Mouse (Mus musculus): Measurements from ENCODE around the gene Hsp90ab1. TPM values are rescaled to one million over a fixed set of nuclear protein-coding genes. Genes with fewer than 3 reads are reported as not detected.

The Hsp90ab1 gene
- polyA plus RNA-seq, 1 experiment from 2014 or later: 1,606 TPM

DNA sequence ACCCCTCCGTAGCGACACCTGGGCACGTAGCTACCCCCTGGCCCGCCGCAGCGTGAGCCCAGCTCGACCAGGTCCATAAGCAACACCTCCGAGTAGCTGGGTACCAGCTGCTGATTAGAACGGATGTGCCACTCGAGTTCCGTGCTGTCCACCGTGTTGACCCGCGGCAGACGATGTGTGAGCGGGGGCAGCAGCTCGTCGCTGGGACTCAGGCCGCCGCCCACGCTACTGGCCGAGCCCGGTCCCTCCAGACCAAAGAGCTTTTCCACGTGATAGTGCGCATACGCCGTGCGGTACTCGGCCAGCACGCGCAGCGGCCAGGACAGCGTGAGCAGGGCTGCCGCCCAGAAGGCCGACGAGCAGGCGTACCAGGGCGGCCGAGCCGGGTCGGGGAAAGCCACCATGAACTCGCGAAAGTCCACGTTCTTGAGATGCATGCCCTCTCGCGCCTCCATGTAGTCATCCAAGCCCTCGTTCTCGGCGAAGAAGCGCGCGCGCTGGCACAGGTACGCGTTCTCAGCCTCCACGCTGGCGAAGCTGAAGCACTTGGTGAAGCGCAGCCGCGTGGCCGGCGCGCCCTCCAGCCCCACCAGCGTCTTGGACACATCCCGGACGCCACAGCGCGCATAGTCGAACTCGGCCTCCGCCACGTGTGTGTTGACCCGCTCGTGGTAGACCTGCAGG lies 27.7 kb downstream of the Hsp90ab1 start:
- H3K4me3 ChIP-seq: peak overlapping the region; percentile 21
- H3K9ac ChIP-seq: 0 out of 2 replicates have a peak overlapping the region, but pooled peaks have one; percentile 16
- no peak for ATAC-seq (ENCODE audit: insufficient number of reproducible peaks, insufficient read depth, low FRiP score, low TSS enrichment, low read depth)
- WGBS: 21% methylated on average over 74 of the region's 74 CpGs
- peaks cover 80% of the 10 kb centered on the region for H3K27me3 ChIP-seq
- H3K36me3 ChIP-seq: peaks cover 27% of the 10 kb centered on the region
- no peaks in the 10 kb centered on the region for H3K9me3 ChIP-seq
- H3K4me2 ChIP-seq: peak overlapping the region; percentile 40
- peaks cover 42% of the 10 kb centered on the region for H3K4me1 ChIP-seq
- H3K27ac ChIP-seq: no peak overlapping the region

DNA sequence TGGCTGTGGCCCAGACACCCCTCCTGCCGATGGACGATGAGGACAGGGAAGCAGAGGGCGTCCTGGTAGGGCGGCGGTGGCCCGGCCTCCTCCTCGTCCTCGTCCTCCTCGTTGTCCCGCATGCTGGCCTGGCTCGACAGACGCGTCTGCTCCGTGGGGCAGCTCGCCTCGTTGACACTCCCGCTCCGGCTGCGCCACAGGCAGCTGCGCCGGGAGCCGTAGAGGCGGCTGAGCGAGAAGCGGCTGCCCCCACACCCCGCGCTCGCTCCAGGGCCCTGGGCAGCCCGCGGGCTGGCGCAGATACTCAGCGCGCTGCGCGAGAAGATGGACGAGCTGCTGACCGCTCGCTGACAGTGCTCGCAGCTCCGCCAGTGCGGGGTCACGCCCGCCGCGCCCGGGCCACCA lies 28.2 kb downstream of the Hsp90ab1 start:
- H3K36me3 ChIP-seq: peaks cover 27% of the 10 kb centered on the region
- H3K9me3 ChIP-seq: no peaks in the 10 kb centered on the region
- H3K4me1 ChIP-seq: peaks cover 37% of the 10 kb centered on the region
- peaks cover 86% of the 10 kb centered on the region for H3K27me3 ChIP-seq
- 22% methylated on average over 46 of the region's 46 CpGs for WGBS
- 0 out of 2 replicates have a peak overlapping the region, but pooled peaks have one; percentile 40 for H3K9ac ChIP-seq
- no peak for ATAC-seq (ENCODE audit: insufficient number of reproducible peaks, insufficient read depth, low FRiP score, low TSS enrichment, low read depth)
- H3K4me2 ChIP-seq: peak overlapping the region; percentile 40
- no peak overlapping the region for H3K27ac ChIP-seq
- peak overlapping the region; percentile 21 for H3K4me3 ChIP-seq

DNA sequence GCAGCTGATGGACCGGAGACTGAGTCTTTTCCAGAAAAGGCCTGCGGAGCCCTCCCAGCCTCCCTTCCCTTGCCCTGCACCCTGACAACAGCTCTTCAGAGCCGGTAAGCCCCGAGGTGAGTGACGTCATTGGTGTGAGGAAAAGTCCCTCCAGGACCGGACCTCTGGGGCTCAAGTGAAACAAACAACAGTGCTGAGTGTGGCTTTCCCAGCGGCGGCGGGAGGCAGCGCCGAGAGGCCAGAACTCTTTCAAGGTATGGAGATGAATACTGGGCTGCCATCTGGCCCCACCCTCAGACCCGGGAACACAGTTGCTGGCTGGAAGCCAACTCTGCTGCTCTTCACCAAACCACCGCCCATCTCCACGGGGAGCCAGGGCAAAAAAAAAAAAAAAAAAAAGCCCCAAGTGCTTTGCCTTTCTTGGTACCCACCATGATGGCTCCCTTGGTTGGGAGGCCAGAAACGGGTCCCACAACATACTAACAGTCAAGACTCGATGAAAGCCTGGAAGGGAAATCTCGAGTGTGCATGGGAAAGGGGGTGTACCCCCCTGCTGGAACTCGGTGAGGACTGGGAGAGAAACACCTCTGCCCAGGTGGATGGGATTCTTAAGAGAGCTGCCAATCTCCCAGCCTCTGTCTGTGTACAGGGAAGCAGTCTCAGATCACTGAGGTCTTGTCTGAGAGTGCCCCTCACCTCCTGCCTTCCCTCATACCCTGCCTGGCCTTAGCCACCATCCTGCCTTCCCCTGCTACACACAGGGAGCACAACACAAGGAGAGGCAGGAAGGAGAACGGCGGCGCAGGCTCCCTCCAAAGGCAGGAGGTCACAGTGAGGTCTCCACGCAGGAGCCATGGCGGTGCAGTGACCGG lies 28.8 kb downstream of the Hsp90ab1 start:
- no peak for ATAC-seq (ENCODE audit: insufficient number of reproducible peaks, insufficient read depth, low FRiP score, low TSS enrichment, low read depth)
- peak overlapping the region; percentile 21; the same call in 1 of the 2 replicates for H3K4me3 ChIP-seq
- 15% methylated on average over 24 of the region's 24 CpGs for WGBS
- H3K27me3 ChIP-seq: peaks cover 92% of the 10 kb centered on the region
- H3K27ac ChIP-seq: no peak overlapping the region
- H3K4me2 ChIP-seq: 0 out of 2 replicates have a peak overlapping the region, but pooled peaks have one; percentile 40
- 0 out of 2 replicates have a peak overlapping the region, but pooled peaks have one; percentile 40 for H3K9ac ChIP-seq
- peaks cover 27% of the 10 kb centered on the region for H3K36me3 ChIP-seq
- H3K9me3 ChIP-seq: no peaks in the 10 kb centered on the region
- peaks cover 34% of the 10 kb centered on the region for H3K4me1 ChIP-seq

DNA sequence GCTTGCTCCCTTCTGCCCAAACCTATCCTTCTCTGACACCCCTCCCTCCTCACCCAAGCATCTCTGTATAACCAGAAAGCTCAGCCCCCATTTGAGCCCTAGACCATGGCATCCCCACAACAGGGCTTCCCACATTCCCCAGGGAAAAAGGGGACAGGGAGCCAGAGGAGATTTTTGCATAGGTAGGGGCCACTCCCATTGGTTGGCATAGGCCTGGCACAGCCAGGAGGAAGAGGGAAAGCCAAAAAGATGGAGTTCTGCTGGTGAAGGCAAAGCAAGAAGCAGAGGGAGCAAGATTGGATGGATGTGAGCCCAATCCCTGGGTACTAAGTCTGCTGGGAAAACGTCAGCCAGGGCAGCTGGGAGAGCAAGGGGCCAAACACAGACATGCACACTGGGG lies 30.0 kb downstream of the Hsp90ab1 start:
- Histone ChIP-seq H3K4me2 (no peak overlapping the region), H3K9ac (no peak overlapping the region), H3K27ac (no peak overlapping the region), H3K27me3 (peaks cover 96% of the 10 kb centered on the region), H3K4me3 (no peak overlapping the region), H3K9me3 (no peaks in the 10 kb centered on the region), H3K36me3 (peaks cover 27% of the 10 kb centered on the region), H3K4me1 (peaks cover 26% of the 10 kb centered on the region)
- ATAC-seq (ENCODE audit: insufficient number of reproducible peaks, insufficient read depth, low FRiP score, low TSS enrichment, low read depth): no peak
- 26% methylated on average over 1 of the region's 1 CpGs for WGBS

DNA sequence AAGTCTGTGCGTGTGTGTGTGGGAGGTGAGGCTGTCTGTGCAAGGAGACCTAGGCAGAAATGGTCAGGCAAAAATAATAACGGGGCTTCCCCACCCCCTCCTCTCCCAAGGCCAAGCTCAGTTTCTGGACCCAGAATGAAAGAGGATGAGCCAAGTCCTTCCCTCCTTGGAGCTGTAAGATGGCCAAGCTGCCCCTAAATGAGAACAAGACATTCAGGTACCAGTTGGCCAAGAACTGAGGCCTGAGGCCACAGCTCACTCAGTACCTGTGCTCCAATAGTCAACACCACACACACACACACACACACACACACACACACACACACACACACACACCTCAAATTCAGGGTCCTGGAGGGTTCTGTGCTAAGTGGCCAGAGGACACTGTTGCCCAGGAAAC lies 30.4 kb downstream of the Hsp90ab1 start:
- WGBS: 76% methylated on average over 2 of the region's 2 CpGs
- peaks cover 96% of the 10 kb centered on the region for H3K27me3 ChIP-seq

DNA sequence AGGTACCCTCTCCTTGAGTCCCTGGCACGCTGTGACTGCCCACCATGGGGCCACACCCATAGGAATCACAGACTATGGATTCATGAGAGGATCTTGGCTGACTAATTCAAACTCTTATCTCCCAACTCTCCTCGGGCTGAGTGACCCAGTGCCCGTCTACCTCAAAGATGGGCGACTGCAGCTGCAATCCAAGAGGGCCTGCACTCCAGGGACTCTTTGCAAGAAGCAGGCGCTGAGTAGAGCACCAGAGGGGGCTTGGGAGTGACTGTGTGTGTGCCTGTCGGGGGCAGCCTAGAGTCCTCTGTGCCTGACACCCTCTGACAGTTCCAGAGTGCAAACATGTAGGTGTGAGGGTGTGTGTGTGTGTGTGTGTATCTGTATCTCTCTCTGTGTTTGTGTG lies 30.9 kb downstream of the Hsp90ab1 start:
- no peaks in the 10 kb centered on the region for H3K9me3 ChIP-seq
- H3K4me2 ChIP-seq: no peak overlapping the region
- no peak overlapping the region for H3K9ac ChIP-seq
- peaks cover 27% of the 10 kb centered on the region for H3K36me3 ChIP-seq
- ATAC-seq (ENCODE audit: insufficient number of reproducible peaks, insufficient read depth, low FRiP score, low TSS enrichment, low read depth): no peak
- peaks cover 90% of the 10 kb centered on the region for H3K27me3 ChIP-seq
- no peak overlapping the region for H3K27ac ChIP-seq
- H3K4me1 ChIP-seq: peaks cover 23% of the 10 kb centered on the region
- WGBS: 36% methylated on average over 6 of the region's 6 CpGs
- H3K4me3 ChIP-seq: no peak overlapping the region

More for the DNA sequence above, 30.4 kb downstream of the Hsp90ab1 start:
- peaks cover 27% of the 10 kb centered on the region for H3K36me3 ChIP-seq
- ATAC-seq (ENCODE audit: insufficient number of reproducible peaks, insufficient read depth, low FRiP score, low TSS enrichment, low read depth): no peak
- peaks cover 23% of the 10 kb centered on the region for H3K4me1 ChIP-seq
- no peak overlapping the region for H3K4me3 ChIP-seq
- no peak overlapping the region for H3K4me2 ChIP-seq
- no peak overlapping the region for H3K9ac ChIP-seq
- H3K9me3 ChIP-seq: no peaks in the 10 kb centered on the region
- no peak overlapping the region for H3K27ac ChIP-seq

DNA sequence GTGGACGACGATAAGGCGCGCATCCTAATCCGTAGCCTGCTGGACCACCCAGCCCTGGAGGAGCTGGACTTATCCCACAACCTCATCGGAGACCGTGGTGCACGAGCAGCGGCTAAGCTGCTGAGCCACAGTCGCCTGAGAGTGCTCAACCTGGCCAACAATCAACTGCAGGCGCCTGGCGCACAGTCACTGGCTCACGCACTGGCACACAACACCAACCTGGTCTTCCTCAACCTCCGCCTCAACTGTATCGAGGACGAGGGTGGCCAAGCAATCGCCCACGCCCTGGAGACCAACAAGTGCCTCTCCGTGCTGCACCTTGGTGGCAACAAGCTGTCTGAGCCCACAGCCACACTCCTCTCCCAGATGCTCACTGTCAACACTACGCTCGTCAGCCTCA lies 33.4 kb downstream of the Hsp90ab1 start:
- H3K27ac ChIP-seq: no peak overlapping the region
- H3K9ac ChIP-seq: no peak overlapping the region
- peaks cover 10% of the 10 kb centered on the region for H3K4me1 ChIP-seq
- no peak overlapping the region for H3K4me3 ChIP-seq
- ATAC-seq (ENCODE audit: insufficient number of reproducible peaks, insufficient read depth, low FRiP score, low TSS enrichment, low read depth): no peak
- WGBS: 86% methylated on average over 21 of the region's 21 CpGs
- no peaks in the 10 kb centered on the region for H3K9me3 ChIP-seq
- H3K27me3 ChIP-seq: peaks cover 87% of the 10 kb centered on the region
- no peak overlapping the region for H3K4me2 ChIP-seq
- peaks cover 10% of the 10 kb centered on the region for H3K36me3 ChIP-seq

DNA sequence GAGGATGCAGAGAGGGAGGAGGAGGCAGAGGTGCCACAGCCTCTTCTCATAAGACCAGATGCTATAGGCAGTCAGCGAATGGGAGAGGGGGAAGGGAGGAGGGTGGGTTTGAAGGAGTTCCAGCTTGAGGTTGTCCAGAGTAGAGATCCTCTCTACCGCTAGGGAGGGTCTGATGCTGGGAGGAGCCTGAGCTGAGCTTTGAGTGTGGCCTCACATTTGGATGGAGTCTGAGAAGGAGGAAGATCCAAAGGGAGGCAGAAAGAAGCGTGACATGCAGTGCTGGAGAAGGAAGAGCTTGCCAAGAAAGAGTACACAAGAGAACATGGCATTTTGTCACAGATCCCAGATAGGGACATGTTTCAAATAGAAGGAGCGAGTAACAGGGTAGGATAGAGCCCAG lies 34.7 kb downstream of the Hsp90ab1 start:
- no peak overlapping the region for H3K27ac ChIP-seq
- H3K27me3 ChIP-seq: peaks cover 84% of the 10 kb centered on the region
- H3K4me3 ChIP-seq: no peak overlapping the region
- H3K9me3 ChIP-seq: no peaks in the 10 kb centered on the region
- H3K36me3 ChIP-seq: no peaks in the 10 kb centered on the region
- ATAC-seq (ENCODE audit: insufficient number of reproducible peaks, insufficient read depth, low FRiP score, low TSS enrichment, low read depth): no peak
- no peaks in the 10 kb centered on the region for H3K4me1 ChIP-seq
- 65% methylated on average over 4 of the region's 4 CpGs for WGBS
- H3K9ac ChIP-seq: no peak overlapping the region
- no peak overlapping the region for H3K4me2 ChIP-seq

DNA sequence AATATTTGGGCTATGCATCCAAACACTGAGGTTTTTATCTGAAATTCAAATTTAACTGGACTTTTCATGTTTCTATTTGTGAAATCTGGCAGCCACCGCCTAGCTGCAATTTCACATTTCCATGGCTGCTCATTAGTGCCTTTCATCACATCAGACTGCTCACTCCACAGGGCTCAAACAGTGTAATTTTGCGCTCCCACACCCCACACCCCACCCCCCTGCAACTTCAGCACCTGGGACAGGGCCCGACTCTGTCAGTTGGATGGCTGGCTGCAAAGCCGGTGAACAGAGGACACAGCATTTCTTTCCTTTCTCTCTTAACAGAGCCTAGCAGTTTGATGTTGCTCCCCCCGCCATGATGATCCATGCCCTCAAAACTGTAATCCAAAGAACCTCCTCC lies 36.8 kb downstream of the Hsp90ab1 start:
- H3K36me3 ChIP-seq: no peaks in the 10 kb centered on the region
- no peaks in the 10 kb centered on the region for H3K4me1 ChIP-seq
- WGBS: 9% methylated on average over 5 of the region's 5 CpGs
- no peak overlapping the region for H3K27ac ChIP-seq
- H3K27me3 ChIP-seq: peaks cover 83% of the 10 kb centered on the region
- H3K4me2 ChIP-seq: no peak overlapping the region
- no peak for ATAC-seq (ENCODE audit: insufficient number of reproducible peaks, insufficient read depth, low FRiP score, low TSS enrichment, low read depth)
- no peak overlapping the region for H3K4me3 ChIP-seq
- no peak overlapping the region for H3K9ac ChIP-seq
- H3K9me3 ChIP-seq: no peaks in the 10 kb centered on the region

DNA sequence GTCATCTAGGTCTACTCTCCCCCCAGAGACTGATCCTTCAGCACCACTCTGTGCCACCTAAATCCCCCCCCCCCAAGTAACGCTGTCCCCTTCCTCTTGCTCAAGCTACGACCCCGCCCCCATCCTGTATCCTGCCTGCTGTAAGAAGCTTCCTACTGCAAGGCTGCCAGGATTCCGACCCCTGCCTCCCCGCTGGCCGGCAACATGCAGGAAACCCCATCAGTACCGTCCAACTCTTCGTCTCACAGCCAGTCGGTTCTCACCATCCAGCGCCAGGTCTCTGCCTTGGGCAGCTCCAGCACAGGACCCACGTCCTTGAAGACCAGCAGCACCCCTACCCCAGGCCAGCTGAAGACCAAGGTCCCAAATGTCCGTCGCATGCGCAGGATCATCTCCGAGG lies 40.2 kb downstream of the Hsp90ab1 start:
- no peak for ATAC-seq (ENCODE audit: insufficient number of reproducible peaks, insufficient read depth, low FRiP score, low TSS enrichment, low read depth)
- Histone ChIP-seq H3K4me2 (no peak overlapping the region), H3K27ac (no peak overlapping the region), H3K4me3 (no peak overlapping the region), H3K9ac (no peak overlapping the region), H3K36me3 (no peaks in the 10 kb centered on the region), H3K27me3 (peaks cover 80% of the 10 kb centered on the region), H3K9me3 (no peaks in the 10 kb centered on the region), H3K4me1 (no peaks in the 10 kb centered on the region)
- 43% methylated on average over 15 of the region's 15 CpGs for WGBS

DNA sequence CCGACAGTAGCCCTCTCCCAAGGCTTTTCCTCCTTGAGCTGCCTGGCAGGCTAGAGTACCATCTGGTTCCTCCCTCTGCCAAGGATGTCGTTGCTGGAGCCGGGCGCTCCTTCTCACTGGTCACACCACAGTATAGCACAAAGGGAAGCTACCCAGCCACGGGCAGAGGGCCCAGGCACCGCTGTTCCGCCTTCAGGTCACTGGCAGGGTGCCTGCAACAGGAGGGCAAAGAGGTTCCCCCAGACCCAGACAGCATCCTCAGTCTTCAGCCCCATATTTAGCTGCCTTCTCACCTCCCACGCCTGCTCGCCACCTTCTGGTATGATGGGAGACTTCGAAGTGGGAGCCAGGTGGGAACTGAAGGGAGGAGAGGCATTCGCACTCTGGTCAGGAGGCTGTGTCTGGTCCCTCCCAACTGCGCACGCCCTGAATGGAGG lies 42.7 kb downstream of the Hsp90ab1 start:
- H3K4me2 ChIP-seq: no peak overlapping the region
- no peaks in the 10 kb centered on the region for H3K36me3 ChIP-seq
- 47% methylated on average over 13 of the region's 13 CpGs for WGBS
- H3K9ac ChIP-seq: no peak overlapping the region
- H3K27me3 ChIP-seq: peaks cover 79% of the 10 kb centered on the region
- H3K27ac ChIP-seq: no peak overlapping the region
- no peak for ATAC-seq (ENCODE audit: insufficient number of reproducible peaks, insufficient read depth, low FRiP score, low TSS enrichment, low read depth)
- no peak overlapping the region for H3K4me3 ChIP-seq
- no peaks in the 10 kb centered on the region for H3K9me3 ChIP-seq
- H3K4me1 ChIP-seq: no peaks in the 10 kb centered on the region

All from embryonic facial prominence, embryonic 13.5 days (tissue).